Mouse (Mus musculus) adrenal gland (tissue): ENCODE measurements around the gene Olfr731.

ENCODE experiments used
- intact Hi-C: fragments of 180-260 bp; cut with DNase I; formaldehyde crosslinking; loops from one replicate; pipeline ENCODE4 v1.15.1; 2025
- long read RNA-seq, 2 experiments: library from polyadenylated mRNA; unstranded; transcript quantifications; one replicate each; pipeline ENCODE4 v2.0.0; 2020; ENCODE audit warnings: borderline replicate concordance in 1 of 2; ENCODE audit not compliant: insufficient replicate concordance in 1 of 2

Gene Olfr731
- long read RNA-seq, experiment 1 = 0 reads
- long read RNA-seq, experiment 2 = 0 reads

DNA sequence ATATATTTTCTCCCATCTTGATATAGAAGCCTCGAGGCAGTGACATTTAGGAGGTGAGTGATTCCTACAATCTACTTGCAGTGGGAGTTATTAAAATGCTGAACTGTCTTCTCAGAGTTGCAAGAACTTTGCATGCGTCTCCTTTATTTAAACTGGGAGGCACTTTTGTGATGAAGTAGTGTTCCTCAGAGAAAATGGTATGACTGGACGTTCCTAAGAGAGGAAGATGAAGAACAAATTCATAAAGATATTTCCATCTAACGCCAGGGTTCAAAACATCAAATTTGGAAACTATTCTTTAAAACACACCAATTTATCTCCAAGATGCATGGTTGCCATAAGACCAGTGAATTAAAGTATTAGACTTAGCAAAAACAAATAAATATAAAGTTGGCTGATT lies at the start of gene Olfr731:
Gene Olfr731 (minus strand): TSS at position 101 of the 400 bp plus-strand sequence.
- intact Hi-C loops = no loop called here

DNA sequence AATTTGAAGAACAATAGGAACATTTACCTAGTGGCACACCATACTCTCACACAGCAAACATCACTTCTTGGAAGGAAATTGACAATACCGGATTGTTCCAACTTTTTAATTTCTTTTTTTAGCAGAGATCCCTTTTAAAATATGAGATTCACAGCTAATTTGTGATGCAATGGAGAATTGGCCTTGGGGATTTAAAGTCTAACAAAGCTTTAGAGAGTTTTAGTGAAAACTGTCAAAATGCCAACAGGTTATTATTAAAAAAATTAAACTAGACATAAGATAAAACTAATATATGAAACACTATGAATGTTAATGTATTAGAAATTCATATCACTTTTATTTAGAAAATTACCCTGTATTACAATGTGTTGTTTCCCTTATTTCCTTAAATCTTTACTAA lies 42.4 kb upstream of the Olfr731 start, which contains the start of gene Olfr732:
Gene Olfr732 (minus strand): TSS at position 101 of the 400 bp plus-strand sequence.
- intact Hi-C loops = no loop called here

DNA sequence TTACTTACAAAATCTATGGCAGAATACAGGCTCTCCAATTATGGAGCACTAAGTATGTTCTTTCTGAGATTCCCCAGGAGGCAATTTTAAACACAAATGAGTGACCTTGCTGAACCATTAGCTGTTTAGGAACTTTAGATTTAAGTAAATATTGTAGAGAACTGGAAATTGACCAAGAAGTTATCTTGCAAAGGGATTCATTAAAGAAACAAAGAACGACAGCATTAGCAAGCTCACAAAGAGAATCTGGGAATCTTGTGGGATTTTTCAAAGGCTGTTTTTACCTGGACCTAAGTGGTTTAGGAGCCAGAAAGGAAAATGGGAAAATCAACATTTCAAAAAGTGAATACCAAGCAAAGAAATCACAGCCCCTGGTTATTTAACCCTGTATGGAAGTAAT lies 53.6 kb downstream of the Olfr731 start, which contains the start of gene Olfr730:
Gene Olfr730 (minus strand): TSS at position 101 of the 400 bp plus-strand sequence.
- intact Hi-C loops = no loop called here
